Mouse (Mus musculus) NIH3T3 (cell line): ENCODE measurements around the gene Stxbp6.
"Not testable (repeated sequence)": the region's sequence is repeated elsewhere in the genome, so short reads cannot be mapped to it uniquely, and the experiment has no call there.

Source experiments
- DNase-seq: peaks from one replicate; pipeline ENCODE4 v3.0.0-alpha.2; 2012; ENCODE audit warnings: low read depth

Stxbp6 gene

DNA sequence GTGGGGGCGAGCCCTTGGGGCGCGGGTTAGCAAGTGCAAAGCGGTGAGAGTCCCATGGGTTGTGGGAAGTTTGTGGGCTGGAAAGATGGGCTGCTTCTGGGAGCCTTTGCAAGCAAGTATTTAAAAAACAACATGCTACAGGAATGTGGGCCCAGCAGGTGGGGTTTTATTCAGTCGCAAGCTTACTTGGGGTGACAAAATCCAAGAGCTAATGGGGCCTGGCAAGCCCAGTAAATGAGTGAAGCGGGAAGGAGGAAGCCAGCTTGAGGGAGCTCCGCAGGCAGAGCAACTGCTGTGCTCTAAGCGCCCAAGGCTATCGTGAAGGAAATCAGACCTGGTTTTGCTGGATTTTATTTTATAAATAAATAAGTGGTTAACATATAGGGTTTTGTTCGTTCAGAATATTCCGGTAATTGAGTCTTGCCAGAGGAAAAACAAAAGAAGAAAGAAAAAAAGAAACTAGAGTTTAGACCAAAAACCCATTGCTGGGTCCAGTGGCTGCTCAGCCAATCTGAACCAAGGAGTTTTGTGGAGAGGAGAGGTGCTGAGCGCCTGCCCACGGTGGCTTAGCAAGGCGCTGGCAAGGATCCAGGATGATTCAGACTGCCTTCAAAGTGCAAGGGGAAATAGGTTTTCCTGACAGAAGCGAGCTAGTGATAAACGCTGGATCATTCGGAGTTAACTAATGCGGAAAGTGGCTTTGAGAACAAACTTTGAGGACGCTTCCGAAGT, at the start of gene Stxbp6:
Stxbp6 (minus strand) TSS at position 99 of the 732 bp plus-strand sequence.
- peak; percentile 43 for DNase-seq

DNA sequence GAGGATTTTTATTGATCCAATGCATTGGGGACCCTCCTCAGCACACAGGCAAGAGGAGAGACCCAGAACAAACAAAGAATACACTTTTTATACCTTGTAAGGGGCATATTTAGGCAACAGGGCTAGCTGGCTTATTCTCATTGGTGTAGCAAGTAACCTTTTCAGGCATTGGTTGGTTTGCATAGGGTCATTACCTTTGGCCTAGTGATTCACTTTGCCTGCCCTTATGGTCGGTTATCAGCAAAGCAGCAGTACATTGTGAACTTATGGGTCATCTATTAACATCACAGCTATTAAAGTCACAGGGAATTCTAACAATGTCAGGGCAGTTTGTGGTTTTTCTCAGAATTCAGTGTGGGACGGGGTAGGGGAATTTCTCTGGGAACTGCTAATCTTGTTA, 28.4 kb upstream of the Stxbp6 start:
- not testable (repeated sequence) for DNase-seq

DNA sequence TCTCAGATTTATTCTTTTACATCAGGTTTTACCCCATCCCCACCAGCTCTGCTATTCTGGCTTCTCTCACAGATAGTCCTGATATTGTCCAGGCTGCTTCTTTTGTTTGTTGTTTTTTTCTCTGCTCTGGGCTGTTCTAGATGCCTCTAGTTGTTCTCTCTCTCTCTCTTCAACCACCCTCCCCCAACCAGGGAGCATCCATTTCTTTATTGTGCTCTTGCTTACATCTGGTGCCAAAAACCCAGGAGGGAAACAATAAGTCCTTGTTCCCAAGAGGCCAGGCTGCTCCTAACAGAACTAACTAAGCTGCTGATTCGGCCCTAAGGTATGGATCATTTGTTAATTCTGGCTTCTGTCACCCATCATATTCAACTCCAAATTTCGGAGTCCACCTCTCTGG, 19.2 kb upstream of the Stxbp6 start:
- DNase-seq, result no peak

DNA sequence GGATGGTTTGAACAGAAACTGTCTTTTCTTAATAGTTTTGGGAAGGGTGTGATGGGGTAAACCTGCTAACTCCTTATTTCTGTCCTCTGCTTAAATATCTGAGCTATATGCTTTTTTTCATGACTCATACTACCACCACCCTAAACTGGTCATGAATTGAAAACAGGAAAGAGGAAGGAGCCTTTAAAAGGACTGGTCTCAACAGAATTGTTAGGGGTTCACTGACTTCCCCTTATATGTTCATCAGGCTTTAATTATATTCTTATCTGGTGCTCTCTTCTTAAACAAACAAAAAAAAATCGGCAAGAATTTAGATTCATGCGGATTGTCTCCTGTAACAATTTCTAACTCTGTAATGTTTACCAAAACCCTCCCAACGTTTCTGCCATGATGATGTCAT, 17.9 kb upstream of the Stxbp6 start:
- DNase-seq, result no peak

DNA sequence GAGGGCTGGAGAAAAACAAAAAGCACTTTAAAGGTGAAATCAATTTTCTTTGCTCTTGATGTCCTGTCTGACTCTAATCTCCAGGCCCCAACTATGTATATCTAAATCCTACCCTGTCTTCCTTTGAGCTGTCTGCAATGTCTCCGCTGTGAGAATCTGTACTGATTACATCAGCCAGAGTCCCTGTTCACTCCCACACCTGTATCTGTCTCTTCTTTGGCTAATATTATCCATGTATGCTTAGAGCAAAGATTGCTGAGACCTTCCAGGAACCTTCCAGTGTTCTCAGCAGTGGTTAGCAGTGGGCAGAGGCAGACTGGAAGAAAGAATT, 8.6 kb upstream of the Stxbp6 start:
- DNase-seq, result no peak

DNA sequence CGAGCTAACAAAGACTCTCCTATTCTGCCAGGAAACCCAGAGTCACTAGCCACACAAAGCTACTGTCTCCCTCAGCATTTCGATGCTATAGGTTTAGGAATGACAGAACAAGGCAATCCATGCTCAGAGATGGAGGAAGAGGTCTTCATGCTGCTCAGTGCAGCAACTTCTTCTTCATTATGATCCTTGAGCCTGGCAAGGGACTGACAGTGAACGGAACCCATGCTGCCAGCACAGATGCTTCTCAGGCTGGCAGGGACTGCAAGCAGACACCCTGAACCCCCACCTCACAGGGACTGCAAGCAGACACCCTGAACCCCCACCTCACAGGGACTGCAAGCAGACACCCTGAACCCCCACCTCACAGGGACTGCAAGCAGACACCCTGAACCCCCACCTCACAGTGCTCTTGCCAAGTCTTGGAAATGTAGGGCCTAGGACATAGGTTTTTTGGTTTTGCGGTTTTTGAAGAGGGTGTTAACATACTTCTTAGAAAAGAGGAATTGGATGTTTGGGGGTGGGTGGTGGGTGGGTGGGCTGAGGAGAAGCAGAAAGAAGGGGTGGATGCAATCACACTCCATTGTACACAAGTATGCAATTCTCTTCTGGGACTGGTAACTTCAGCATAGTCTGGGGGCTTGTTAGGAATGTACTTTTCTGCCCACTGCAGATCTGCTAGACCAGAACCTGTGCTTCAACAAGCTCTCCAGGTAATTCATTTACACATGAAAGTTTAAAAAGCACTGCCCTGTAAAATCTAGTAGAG, 8.1 kb upstream of the Stxbp6 start:
- no peak for DNase-seq

DNA sequence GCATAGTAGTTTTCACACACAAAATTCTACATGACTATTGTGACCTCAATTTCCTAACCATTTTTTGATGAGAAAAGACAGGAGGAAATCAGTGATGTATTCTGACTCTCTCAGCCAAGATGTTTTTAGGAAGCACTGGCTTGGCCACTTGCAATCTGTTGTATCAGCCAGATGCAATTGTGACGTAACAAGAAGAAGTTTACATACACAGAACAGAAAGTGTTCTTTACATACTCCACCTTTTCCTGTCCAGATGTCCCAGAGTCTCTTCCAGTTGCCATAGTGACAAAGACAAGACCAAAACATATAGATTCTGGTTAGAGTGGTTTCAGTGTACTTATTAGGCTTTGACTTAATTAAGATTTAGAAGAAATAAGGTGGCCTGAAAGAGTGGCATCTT, 7.1 kb upstream of the Stxbp6 start:
- no peak for DNase-seq

DNA sequence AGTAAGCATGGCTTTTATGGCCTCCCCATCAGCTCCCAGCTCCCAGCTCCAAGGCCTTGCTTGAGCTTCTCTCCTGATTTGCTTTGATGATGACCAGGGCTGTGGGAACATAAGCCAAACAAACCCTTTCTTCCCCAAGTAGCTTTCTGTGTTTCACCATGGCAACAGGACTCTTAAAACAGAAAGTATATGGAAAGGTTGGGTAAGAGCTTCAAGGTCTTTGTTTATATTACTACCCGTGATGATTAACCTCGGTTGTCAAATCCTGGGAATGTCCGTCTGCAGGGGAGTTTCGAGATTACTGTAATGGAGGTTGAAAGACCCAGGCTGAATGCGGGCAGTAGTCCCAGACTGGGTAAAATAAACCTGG, 6.2 kb upstream of the Stxbp6 start:
- peak; percentile 1 for DNase-seq

DNA sequence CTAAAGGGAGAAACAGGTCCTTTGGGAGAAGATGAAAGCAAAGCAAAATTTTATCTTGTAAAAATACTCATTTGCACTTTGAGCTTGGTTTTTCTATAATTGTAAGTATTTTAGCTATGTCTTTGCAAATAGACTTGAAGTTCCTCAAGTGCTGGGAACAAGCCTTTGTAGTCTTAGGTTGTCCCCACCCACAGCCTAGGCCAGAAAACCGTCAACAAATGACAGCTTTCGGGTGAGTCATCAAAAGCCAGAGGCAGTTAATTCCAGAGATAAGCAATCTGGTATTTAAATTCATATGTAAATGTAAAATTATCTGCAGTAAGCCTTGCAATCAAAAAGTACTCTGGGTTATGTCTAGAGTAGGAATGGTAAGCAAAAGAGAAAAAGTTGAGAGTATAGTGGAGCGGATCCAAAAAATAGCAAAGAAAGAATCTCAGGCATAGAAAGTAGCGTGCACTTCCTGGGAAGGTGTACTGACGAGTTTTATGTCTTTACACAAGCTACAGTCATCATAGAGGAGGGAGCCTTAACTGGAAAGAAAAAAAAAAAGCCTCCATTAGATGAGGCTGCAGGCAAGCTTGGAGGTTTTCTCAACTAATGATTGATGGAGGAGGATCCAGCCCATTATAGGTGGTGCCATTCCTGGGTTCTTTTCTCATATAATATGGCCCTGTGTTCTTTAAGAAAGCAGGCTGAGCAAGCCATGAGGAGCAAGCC, 5.7 kb upstream of the Stxbp6 start:
- no peak for DNase-seq

DNA sequence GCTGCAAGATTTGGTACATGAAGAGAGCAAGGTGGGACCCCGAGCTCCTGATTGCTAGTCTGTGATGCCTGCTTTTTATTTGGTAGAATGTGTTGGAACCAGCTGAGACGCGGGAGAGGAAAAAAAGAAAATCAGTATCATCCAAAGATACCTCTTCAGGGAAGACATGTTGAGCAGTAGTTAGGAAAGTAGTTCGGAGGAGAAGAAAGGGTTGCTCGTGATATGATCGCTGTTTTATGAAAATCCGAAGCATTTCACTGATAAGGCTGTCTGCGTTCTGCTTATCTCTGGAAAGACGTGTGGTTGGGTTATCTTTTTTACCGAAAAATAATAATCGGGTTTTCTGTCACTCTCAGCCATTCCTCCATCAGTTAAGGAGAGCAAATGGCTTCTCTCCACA, 1.1 kb upstream of the Stxbp6 start:
- DNase-seq, result no peak

DNA sequence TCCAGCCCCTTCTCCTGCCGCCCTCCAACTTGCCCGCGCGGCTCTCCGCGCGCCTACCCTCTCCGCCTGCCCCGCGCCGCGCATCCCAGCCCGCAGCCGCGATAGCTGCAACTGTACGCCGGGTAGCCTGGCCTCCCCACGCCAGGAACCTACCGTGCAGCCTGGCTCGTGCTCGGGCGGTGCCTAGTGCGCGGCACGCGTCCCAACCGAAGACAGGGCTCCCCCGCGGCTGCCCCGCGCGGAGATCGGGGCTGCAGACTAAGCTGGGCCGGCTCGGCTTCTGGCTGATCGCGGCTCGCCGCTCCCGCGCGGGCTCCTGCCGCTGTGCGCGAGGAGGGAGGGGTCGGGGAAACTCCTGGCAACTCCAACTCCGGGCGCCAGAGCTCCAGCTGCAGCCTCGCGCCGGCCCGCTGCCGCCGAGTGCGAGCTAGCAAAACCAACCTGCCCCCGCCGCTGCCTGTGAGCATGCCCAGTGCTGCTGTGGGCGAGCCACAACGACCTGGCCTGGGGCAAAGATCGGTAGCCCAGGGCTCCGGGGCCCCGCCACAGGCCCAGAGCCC, 387 bp downstream of the Stxbp6 start:
- no peak for DNase-seq

DNA sequence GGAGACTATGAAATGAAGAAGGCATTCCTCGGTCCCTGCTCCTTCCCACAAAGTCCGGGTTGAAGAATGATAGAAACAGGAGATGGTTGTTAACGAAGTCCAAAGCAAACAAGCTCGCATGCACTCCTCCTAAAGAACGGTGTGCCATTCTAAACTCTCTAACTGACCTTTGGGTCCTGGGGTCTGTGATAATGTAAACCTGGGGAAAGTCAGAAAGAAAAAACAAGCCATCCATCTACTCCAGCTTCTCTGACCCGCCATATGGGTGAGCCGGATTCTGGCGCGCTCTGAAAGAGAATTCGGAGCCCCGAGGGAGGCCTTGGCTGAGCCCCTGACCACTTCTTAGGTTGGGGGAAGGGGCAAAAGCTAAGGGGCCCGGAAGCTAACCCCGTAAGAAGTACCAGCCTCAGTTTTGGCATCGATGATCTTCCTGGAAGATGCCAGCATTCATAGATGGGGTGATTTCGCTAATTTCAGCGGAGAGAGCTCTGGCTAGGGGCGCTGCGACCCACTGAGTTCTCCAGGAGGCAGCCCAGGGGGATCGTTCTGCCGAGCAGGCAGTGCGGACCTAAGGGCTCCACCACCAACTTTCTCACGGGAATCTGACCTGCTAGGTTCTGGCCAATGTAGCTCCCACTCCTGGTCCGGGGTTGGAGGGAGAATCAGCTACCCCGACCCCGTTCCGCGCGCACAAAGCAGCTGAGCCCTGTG, 1.0 kb downstream of the Stxbp6 start:
- no peak for DNase-seq

DNA sequence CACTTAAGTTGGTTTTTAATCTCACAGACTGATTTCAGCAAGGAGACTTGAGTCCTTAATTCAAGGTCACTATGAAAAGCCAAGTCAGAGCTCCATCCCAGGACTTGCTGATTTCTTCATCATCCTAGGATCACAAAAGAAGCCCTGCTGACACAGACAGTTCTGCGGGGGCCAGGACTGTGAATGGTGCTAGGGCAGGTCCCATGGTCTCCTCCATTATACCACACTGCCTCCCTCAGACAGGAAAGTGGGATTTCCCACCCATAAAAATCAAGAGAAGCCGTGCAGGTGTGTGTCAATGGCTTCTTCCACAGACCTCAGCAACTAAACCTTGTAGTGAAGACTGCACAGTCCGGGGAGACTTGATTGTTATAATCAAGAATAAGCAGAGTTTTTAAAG, 2.3 kb downstream of the Stxbp6 start:
- no peak for DNase-seq

DNA sequence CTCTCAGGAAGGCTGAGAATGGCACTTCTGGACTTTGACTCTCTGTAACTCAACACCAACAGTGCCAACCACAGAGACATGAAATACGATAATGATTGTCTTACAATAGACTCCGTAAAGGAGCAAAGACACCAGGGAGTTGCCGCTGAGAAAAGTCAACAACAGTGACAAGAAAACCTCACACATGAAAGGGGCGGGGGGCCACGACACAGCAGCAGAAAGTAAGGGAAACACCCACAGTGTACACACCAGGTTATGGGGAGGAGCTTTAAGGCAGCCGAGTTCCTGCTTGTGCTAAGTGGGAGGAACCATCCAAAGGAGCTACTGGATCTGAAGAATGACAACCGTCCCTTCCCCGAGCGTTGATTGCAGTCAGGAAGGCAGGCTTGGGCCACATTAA, 4.3 kb downstream of the Stxbp6 start:
- DNase-seq, result no peak

DNA sequence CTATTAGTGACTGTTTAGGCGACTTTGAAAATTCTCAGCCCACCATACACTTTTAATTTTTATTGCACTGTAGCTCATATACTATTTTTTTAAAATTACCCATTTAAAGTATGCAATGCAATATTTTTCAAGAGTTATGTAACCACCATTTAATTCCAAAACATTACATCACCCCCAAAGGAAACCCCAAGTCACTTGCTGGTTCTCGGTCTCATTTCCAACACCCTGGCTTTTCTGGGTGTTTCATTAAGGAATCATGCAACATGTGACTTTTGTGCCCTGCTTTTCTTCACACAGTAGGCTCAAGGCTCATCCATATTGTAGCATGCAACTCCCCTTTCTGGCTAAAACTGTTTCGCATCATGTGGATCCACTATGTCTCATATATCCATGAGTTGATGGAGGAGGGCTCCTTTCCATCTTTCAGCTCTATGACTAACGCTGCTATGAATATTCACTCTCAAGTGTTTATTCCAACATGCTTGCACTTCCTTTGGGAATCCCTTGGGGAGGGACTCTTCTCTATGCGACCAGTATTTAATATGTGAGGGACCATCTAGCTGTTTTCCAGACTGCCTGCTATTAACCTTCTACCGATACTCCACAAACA, 6.3 kb downstream of the Stxbp6 start:
- DNase-seq, result no peak

DNA sequence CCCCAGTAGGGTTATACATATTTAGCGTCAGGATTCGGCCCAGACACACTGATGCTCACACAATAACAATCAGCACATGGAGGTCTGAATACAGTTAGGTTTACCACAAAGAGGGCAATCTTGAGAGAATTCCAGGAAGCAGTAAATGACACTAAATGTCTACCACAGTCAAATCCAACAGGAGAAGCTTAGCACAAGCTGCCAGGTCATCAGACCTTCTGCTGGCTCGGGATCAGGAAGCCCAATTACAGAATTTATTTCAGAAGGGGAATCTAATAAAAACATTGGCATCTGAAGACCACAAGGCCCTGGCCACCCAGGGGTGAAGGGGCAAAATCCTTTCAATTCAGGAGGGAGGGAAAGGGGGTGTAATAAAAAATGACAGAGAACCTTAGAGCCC, 6.8 kb downstream of the Stxbp6 start:
- no peak for DNase-seq

DNA sequence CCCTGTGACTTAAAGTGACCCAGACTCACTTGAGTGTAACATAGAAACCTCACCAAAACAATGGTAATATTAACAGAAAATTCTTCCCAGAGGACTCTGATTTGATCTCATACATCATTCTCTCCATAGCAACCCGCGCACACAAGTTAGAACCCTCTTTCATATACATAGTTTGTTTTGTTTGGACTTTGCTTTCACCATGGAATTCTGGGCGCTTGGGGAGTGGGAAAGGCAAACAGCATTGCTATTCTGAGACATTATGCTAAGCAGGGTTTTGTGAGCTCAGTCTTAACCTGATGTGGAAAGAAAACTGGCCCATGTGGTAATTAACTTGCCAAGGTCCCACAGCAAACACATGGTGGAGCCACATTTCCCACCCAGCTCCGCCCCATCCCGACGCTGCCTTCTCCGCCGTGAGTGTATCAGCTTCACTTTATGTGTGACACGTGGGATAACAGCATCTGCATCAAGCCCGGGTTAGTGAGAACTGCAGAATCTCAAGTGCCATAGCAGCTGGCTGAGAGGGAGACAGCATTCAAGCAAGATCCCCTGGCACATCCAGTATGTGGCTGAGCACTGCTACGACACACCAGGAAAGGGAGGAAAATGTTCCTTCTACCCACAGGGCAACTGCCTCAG, 7.3 kb downstream of the Stxbp6 start:
- no peak for DNase-seq

DNA sequence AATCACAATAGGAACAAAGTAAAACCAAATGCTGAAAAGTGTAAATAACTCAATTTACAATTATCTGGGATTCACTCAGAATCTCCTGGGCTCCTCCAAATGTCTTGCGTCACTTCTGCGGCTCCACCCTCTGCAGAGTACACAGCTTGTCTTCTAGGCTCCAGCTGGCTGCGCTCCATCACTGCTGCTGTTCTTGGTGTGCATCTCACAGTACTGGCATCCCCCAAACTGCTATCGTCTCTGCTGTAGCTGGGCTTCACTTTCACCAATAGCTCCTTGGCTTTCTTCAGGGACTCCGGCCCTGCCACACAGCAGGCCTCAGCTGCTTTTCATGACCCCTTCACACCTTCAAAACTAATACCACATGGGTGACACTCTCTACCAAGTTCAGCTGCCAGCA, 10.9 kb downstream of the Stxbp6 start:
- DNase-seq, result no peak

DNA sequence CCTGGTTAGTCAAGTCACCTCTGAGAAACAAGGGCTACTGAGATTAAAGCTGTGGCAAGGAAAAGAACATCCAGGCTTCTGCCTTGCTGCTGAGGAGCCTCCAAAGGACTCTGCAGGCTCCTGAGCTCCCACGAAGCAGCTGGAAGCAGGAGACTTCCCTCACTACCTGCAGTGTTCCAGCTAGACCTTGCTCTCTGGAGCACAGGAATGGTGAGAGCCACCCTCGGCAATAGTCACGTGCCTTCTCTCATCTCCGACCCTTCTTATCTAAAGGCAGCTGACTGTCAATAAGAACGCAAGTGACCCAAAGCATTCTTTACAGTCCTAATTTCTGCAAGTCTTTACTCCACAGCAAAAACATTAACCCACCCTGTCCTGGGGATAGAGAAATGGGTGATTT, 13.2 kb downstream of the Stxbp6 start:
- DNase-seq, result no peak

DNA sequence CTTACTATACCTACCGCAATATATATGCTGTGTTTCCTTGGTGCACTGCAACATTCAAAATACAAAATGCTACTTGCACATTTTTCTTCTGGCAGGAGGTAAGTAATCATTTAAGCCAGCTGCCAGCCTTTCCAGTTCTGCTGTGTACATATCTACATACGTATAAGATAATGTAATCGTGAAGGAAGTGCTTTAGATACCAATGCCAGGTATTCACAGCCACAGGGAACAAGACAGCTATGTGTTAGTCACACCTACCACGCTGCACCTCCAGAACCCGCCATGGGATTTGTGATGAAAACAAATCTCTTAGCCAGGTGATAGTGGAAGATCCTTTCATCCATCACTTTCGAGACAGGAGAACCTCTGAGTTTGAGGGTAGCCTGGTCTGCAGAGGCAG, 13.7 kb downstream of the Stxbp6 start:
- DNase-seq, result no peak

DNA sequence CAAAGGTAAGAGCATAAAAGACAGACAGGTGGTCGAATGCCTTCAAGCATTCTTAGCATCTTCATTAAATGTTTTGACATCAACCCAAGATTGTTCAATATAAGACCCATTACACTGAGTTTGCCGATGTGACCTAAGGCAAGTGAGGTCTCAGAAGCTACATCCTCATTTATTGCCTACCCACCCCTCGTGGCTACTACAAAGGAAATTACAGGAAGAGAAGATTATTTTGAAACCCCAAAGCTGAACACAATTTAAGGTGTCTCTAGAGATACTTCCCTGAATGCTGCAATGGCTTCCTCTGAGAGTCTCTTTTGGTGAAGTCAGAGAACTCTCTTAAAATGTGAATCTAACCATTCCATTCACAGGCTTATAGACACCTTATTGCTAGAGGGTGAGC, 16.5 kb downstream of the Stxbp6 start:
- DNase-seq, result no peak
